Mouse (Mus musculus) inflammation-experienced regulatory T-cells (primary cell): Measurements from ENCODE around the gene Tshb. TPM values are rescaled to one million over a fixed set of nuclear protein-coding genes. Genes with fewer than 3 reads are reported as not detected.

Experiments used
- polyA plus RNA-seq, 2 experiments: library from polyadenylated mRNA; unstranded; fragments of 100-300 nt; shearing (Covaris generic); gene quantifications; one replicate each; pipeline ENCODE4 v1.2.1; 2017

The Tshb gene
- under 1 TPM in 1 of 2 experiments, not detected in 1; 0.38 TPM for polyA plus RNA-seq

GRCm38 (mm10) chr3:102782618-102783017, at the start of gene Tshb:
TSS of gene Tshb (minus strand) at chr3:102782718.

GRCm38 (mm10) chr3:102734313-102735030, 48.0 kb downstream of the Tshb start, which contains the start of gene Tspan2:
TSS of gene Tspan2 (plus strand) at chr3:102734529.

Other genes starting within 250 kb of the Tshb start
- 1 to 10 TPM; 1.7 to 2.6 TPM for gene Tspan2, start 48.2 kb downstream of the Tshb start, polyA plus RNA-seq
- not detected for gene Sycp1, start 153.4 kb upstream of the Tshb start, polyA plus RNA-seq
- gene Nr1h5, start 181.4 kb upstream of the Tshb start, polyA plus RNA-seq: under 1 TPM in 1 of 2 experiments, not detected in 1; 0.83 TPM
- 100 to 1,000 TPM in 1 of 2 experiments, 10 to 100 TPM in 1; 79.0 to 110 TPM for gene Sike1, start 213.0 kb upstream of the Tshb start, polyA plus RNA-seq
- 100 to 1,000 TPM; 248 to 306 TPM for gene Csde1, start 237.7 kb upstream of the Tshb start, polyA plus RNA-seq